Mouse (Mus musculus): ENCODE data around the gene Fdx1l. TPM values are rescaled to one million over a fixed set of nuclear protein-coding genes. Genes with fewer than 3 reads are reported as not detected.
"Not testable (repeated sequence)": the region's sequence is repeated elsewhere in the genome, so short reads cannot be mapped to it uniquely, and the experiment has no call there.

Gene Fdx1l
- total RNA-seq, 2 experiments from 2014 or later = 29.3 to 31.7 TPM

DNA sequence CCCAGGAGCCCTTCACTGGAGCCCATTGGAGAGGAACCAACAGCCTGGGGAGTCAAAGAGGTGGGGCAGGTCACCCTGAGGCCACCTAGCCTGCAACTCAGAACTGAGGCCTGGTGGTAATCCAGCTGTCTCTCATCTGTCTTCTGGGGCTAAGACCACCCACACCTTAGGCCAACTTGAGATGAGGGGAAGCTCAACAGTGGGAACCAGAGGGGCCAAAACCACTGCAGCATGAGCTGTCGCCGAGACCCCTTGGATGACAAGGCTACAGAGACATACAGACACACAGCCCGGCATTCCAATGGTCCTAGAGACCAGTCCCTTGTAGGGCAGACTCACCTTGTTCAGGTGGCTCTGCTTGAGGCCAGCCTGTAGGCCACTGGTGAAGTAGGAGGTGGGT, 2.2 kb upstream of the Fdx1l start:
- intact Hi-C loops (cut with DNase I) = no loop called here
- no peak for DNase-seq

DNA sequence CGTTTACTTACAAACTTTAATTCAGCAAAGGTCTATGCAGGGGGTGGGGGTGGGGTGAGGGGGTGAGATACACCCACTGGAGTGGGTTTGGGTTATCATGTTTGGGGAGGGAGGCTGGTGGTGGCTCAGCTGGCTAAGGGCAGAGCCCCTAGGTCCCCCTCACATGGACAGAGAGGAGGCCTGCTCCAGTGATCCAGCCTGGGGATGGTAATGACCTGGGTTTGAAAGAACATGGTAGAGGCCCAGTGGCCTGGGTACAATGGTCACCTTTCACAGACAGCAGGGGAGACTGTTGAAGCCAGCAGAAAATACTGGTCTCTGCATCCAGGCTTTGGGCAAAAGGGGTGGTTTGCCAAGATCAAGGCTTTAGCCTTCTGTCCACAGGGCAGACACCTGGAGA, 759 bp upstream of the Fdx1l start:
- intact Hi-C loops (cut with DNase I) = no loop called here
- DNase-seq = no peak

DNA sequence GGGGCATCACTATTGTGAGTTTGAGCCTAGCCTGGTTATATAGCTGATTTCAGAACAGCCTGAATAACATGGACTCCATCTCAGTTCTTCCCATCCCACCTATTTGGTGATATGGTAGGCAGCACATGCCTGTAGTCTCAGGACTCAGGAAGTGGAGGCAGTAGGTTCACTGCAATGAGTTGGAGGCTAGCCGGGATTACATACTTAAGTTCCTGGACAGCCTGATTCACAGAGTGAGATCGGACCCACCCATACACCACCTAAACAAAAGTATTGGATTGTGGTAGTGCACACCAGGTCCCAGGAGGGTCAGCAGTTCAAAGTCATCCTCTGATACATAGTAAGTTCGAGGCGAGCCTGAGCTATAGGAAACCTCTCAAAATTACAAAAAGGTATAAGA, 773 bp downstream of the Fdx1l start:
- intact Hi-C loops (cut with DNase I) = loop anchor here (2.0 kb wide), 1 partner anchor 42 kb away; no protein-coding TSS in a partner anchor
- DNase-seq = peak in 1 of 2 experiments; percentile 18

DNA sequence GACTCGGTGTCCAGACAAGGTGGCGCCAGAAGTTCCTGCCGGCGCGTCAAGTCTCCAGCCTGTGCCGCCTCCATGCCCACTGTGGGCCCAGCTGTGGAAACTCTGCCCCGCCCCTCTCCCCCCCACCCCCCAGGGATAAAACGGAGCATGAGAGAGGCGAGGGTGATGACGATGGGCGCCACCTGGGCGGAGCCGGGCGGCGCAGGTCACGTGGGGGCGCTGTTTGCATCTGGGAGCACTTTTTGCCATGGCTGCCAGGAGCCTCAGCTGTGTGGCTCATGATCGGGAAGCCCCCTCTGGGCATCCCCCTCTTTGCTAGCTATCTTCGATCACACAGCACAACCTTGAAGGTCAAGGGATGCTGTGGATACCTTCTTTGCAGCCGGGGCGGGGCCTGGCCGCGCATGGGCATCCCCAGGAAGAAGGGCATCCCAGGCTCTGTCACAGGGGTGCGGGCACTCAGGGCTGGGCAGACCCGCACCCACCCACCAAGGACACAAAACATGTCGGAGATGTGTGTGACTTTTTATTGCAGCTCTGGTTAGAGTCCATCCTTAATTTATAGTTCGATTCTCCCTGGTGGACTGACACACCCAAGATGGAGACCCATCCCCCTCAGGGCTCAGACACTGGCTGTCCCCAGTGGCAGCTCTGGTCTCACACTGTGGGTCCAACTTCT, 6.3 kb downstream of the Fdx1l start, which contains the start of gene Zglp1:
Zglp1 (minus strand) TSS at position 88 of the 679 bp plus-strand sequence.
- no peak for DNase-seq
- intact Hi-C loops (cut with DNase I) = no loop called here

DNA sequence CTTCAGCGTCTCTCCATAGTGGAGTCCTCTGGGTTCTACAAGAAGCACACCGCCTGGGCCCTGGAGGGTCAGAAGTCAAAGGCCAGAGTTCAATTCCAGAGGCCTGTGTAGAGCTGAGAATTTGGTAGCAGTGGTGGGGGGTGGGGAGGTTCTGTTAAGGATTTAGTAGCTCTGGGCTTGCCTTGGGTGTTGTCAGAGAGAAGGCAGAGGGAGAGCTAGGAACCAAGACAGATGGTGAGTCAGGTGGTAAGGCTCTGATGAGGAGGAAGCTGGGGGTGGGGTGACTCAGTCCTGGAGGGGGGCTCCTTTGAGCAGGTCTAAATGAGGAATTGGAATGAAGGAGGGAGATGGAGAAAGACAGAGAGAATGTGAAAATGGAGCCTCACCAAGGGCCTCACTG, 10.5 kb downstream of the Fdx1l start:
- intact Hi-C loops (cut with DNase I) = no loop called here
- DNase-seq = no peak

DNA sequence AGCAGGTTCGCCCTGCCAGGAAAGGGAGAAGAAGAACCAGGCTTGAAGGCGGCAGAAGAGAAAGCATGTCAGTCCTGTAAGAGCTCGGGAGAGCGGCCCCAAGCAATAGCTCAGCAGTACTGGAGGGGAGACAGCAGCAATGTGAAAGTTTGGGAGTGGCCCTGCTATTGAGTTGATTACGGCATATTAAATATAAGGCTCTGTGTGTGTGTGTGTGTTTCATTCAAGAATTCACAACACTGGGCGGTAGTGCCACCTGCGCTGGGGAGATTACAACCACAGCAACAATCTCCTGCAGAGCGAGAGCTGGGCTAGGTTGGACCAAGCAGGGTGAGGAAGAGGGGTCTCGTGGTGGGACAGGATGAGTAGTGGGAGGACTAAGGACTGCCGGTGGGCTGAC, 21.8 kb downstream of the Fdx1l start:
- no peak for DNase-seq
- intact Hi-C loops (cut with DNase I) = no loop called here

DNA sequence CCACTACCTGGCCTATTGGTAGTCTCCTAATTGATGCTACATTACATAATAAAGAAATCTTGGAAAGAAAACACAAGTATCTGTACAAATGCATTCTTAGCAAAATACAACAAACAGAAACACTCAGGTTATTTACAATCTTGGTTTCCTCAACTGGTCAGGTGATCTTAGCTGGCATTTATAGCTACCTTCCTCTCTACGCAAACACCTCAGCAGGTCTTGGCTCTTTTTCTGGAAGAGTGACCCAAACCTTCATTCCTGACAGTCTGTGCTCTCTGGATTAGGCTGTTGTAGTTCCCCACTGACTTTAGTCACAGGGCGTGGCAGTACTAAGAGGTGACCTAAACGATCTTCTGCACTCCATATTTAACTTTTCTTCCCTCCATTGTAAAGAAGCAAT, 28.2 kb downstream of the Fdx1l start:
- intact Hi-C loops (cut with DNase I) = no loop called here
- DNase-seq = no peak

DNA sequence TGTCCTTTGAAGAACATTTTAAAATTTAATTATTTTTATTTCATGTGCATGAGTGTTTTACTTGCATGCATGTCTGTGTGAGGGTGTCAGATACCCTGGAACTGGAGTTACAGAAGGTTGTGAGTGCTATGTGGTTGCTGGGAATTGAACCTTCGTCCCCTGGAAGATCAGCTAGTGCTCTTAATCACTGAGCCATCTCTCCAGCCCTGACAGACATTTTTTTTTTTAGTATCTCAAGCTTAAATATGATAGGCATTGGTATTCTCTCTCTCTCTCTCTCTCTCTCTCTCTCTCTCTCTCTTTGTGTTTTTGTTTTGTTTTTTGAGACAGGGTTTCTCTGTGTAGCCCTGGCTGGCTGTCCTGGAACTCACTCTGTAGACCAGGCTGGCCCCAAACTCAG, 28.6 kb downstream of the Fdx1l start:
- DNase-seq; intact Hi-C loops (cut with DNase I): not testable (repeated sequence)

DNA sequence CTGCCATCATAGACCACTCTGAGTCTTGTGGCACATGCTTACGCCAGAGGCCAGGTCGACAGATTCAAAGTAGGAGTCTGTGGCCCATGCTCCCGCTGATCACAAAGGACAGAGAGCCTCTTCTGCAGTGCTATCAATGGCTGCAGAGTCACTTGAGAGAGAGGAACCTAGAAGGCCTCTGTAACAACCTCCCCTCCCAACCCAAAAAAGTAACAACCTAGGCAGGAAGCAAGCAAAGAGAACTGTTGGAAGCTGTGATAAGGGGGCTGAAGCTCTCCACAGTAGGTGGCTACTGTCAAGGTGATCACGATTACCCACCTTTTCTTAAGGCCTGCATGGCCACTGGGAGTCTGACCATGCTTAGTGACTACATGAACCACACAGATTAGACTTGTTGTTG, 29.9 kb downstream of the Fdx1l start:
- intact Hi-C loops (cut with DNase I) = no loop called here
- DNase-seq = no peak

DNA sequence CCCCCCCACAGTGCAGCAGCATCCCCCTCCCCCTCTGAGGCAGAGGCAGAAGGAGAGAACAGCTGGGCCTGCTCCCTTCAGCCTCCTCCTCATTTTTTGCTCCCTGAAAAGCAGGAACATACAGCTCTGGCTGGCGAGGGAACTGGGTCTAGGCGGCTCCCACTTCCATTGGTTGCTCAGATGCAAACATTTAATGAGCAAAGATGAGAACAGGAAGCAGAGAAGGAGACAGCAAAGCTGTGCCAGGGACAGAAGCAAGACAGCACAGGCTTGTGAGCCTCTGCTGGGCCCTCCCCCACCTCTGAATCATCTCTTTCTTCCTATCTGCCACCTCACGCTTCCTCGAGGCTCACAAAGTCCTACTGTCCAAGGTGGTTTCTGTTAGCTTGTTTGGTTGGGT, 32.1 kb downstream of the Fdx1l start:
- intact Hi-C loops (cut with DNase I) = no loop called here
- DNase-seq = no peak

DNA sequence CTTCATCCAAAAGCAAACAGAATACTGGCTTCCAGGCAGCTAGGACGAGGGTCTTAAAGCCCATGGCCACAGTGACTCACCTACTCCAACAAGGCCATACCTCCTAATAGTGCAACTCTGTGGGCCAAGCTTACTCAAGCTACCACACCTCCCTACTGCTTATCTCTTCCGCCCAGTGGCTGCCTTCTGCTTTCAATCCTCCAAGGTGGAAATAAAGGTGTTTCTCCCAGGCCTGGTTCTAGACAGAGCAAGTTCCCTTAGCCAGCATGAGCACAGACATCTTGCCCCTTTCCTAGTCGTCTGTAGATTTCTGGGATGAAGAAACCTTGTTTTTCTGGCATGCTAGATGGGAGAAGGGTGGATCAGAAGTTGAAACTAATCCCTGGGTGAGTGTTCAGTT, 33.6 kb downstream of the Fdx1l start:
- intact Hi-C loops (cut with DNase I) = loop anchor here (5.0 kb wide), 1 partner anchor 48 kb away; no protein-coding TSS in a partner anchor
- DNase-seq = no peak

DNA sequence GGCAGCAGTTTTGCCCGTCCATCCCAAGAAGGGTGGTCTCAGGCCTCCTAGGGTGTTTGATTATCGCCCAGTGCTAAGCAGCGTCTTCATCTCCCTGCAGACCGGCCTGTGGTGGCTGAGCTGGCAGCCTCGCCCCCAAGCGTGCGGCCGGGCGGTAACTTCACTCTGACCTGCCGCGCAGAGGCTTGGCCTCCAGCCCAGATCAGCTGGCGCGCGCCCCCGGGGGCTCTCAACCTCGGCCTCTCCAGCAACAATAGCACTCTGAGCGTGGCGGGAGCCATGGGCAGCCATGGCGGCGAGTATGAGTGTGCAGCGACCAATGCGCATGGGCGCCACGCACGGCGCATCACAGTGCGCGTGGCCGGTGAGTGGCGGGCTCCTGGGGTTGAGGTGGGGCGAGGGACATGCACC, 35.9 kb downstream of the Fdx1l start:
- intact Hi-C loops (cut with DNase I) = loop anchor here (5.0 kb wide), 1 partner anchor 50 kb away; no protein-coding TSS in a partner anchor
- DNase-seq = peak; percentile 73 to 82

DNA sequence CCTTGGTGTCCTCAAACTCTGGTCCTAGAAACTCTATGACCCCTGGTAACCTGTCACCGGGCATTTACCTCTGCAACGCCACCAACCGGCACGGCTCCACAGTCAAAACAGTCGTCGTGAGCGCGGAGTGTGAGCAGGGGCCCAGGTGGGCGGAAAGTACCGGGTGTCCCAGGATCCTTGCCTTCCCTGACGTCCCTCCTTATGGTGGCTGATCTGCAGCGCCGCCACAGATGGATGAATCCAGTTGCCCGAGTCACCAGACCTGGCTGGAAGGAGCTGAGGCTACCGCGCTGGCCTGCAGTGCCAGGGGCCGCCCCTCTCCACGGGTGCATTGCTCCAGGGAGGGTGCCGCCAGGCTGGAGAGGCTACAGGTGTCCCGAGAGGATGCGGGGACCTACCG, 36.7 kb downstream of the Fdx1l start:
- intact Hi-C loops (cut with DNase I) = loop anchor here (5.0 kb wide), 1 partner anchor 51 kb away; no protein-coding TSS in a partner anchor
- DNase-seq = no peak

DNA sequence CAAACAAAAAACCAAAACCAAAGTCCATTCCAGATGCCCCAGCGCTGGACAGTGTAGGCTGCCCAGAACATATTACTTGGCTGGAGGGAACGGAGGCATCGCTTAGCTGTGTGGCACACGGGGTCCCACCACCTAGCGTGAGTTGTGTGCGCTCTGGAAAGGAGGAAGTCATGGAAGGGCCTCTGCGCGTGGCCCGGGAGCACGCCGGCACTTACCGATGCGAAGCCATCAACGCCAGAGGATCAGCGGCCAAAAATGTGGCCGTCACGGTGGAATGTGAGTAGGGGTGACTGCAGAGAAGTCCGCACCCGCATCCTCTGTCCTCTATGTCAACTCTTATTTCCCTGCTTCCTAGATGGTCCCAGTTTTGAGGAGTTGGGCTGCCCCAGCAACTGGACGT, 37.3 kb downstream of the Fdx1l start:
- DNase-seq = no peak
- intact Hi-C loops (cut with DNase I) = loop anchor here (5.0 kb wide), 1 partner anchor 51 kb away; no protein-coding TSS in a partner anchor

DNA sequence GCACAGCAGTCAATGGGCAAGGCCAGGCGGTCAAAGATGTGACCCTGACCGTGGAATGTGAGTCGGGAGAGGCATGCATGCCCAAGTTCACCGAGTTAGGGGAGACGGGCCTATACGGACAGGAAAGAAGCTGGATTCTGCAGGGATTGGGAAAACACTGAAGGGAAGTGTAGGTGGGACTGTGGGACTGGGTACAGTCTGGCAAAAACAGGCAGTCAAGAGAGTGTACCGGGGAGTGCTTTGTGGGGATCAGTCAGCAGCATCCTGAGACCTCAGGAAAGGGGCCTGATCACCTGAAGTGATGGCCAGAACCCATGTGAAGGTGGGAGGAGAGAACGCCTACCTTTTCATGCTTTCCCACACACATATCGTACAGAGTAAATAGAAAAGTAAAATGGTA, 37.8 kb downstream of the Fdx1l start:
- intact Hi-C loops (cut with DNase I) = loop anchor here (5.0 kb wide), 1 partner anchor 52 kb away; no protein-coding TSS in a partner anchor
- no peak for DNase-seq

DNA sequence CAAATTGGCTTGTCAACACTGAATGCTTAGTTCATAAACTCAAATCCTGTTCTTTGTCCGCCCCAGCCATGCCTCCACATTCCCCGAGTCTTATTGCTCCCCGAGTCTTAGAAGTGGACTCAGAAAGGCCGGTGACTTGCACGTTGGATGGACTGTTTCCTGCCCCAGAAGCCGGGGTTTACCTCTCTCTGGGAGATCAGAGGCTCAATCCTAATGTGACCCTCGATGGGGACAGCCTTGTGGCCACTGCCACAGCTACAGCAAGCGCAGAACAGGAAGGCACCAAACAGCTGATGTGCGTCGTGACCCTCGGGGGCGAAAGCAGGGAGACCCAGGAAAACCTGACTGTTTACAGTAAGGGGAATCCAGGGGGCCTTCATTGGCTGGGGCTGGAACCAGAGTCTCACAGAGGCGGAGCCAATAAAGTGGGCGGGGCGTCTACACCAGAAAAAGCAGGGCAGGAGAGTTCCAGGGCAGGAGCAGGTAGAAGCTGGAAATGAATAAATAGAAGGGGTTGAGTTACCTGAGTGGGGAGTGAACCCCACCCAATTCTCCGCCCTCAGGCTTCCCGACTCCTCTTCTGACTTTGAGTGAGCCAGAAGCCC, 38.8 kb downstream of the Fdx1l start:
- intact Hi-C loops (cut with DNase I) = loop anchor here (5.0 kb wide), 1 partner anchor 53 kb away; no protein-coding TSS in a partner anchor
- DNase-seq = no peak

DNA sequence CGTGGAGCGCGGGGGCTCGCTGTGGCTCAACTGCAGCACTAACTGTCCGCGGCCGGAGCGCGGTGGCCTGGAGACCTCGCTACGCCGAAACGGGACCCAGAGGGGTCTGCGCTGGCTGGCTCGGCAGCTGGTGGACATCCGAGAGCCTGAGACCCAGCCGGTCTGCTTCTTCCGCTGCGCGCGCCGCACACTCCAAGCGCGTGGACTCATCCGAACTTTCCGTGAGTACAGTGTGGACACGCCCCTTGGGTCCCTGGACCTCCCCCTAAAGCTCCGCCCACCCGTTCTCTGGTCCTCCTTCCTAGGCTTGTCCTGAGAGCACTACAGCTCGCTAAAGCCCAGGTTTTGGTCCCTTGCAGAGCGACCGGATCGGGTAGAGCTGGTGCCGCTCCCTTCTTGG, 40.3 kb downstream of the Fdx1l start:
- intact Hi-C loops (cut with DNase I) = no loop called here
- DNase-seq = peak; percentile 85 to 90

DNA sequence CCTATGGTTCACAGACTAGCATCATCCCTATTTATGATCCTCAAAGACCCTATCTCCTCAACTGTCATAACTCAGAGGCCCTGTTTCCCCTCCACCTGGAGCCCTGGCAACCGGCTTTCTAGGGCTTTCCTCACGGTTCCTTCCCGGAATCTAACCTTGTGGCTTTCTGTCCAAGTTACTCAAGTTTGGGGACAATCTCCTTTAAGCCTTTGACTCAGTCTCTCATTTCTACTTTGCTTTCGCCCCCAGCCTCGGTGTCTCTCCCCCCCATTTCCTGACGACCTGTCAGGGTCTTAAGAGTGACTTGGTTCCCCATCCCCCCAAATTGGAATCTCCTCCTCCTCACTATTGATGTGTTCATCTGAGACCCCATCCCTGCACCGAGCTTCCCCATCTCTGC, 40.9 kb downstream of the Fdx1l start:
- intact Hi-C loops (cut with DNase I) = no loop called here
- DNase-seq = no peak

DNA sequence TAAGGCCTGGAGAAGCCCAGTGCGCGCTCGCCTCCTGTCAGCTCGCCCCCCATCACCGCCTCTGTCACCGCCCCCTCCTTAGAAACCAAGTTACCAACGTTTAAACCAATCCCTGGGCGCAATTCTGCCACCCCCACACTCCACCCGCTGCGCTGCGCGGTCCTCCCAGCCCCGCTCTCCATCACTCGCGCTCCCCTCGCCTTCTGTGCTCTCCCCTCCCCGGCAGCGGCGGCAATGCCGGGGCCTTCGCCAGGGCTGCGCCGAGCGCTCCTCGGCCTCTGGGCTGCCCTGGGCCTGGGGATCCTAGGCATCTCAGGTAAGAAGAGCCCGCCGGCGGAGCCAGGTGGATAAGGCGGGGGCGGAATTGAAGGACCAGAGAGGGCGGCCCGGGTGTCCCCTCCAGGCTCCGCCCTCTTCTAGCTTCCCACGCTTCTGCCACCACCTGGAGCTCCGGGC, 41.5 kb downstream of the Fdx1l start, which contains the start of gene Icam5:
Icam5 (plus strand) TSS at position 178 of the 456 bp plus-strand sequence.
- intact Hi-C loops (cut with DNase I) = loop anchor here (2.0 kb wide), 2 partner anchors 41 to 105 kb away; partner anchors contain the start of genes Fdx1l and Gm49373
- DNase-seq = no peak

DNA sequence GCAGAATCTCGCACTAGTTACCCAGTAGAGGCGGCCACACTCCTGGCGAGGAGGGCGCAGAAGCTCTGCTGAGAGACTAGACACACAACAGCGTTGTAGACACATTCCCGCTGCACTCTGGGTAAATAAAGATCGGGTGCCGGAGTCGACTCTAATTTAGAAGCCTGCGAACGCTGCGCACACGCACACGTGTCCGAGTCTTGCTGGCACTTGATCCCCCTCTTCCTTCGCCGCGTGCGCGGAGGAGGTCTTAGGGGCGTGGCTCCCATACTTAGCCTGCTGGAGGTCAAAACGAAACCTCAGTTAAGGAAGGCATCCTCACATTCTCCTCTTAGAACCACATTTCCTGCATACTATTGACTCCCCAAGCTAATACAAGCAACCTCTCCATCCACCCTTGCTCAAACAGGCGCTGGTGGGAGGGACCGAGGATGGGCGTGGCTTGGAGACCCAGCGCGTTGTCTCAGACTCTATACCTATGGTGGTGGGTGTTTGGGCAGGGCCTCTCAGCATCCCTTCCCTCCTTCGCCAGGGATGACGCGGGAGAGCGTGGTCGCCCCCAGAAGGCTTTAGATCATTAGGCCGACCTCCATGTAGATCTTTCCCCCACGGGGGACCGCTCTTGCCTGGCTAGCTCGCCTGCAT, 42.0 kb downstream of the Fdx1l start:
- DNase-seq = peak; percentile 65 to 77
- intact Hi-C loops (cut with DNase I) = loop anchor here (2.0 kb wide), 2 partner anchors 41 to 105 kb away; partner anchors contain the start of genes Fdx1l and Gm49373

DNA sequence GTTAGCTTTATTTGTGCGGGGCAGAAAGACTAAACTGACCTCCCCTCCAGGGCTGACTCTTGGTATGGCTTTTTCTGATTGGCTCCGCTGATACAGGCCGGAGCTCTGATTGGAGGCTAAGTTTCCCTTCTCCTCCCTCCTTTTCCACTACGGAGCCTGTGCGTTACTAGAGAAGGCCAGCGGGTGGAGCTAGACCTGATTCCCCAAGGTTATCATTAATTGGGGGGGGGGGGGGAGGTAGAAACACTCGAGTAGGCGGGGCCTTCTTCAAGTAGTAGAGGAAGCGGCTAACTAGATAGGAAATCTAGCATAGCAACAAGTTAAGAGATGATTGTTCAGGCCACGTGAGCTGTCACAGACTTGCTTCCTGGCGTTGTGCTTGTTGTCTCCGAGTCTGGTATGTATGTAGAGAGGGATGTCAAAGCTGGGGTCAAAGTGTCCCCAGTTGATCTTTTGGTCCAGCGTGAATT, 42.6 kb downstream of the Fdx1l start:
- intact Hi-C loops (cut with DNase I) = loop anchor here (2.0 kb wide), 2 partner anchors 42 to 106 kb away; partner anchors contain the start of genes Fdx1l and Gm49373
- DNase-seq = peak; percentile 90
